Mouse (Mus musculus) thymus, adult 2 months (tissue): ENCODE results near the gene Dhcr24. TPM values are rescaled to one million over a fixed set of nuclear protein-coding genes. Genes with fewer than 3 reads are reported as not detected.

ENCODE experiments used
- DNase-seq: peaks from one replicate; pipeline ENCODE4 v3.0.0; 2021
- H3K27ac ChIP-seq: fragments of 200-500 bp; 2 replicates; pipeline ENCODE4 v1.5.1; 2012; ENCODE audit warnings: low read length, control low read depth; ENCODE audit not compliant: control insufficient read depth, insufficient read depth
- H3K27me3 ChIP-seq: fragments of 200-500 bp; 2 replicates; pipeline ENCODE4 v1.6.1; 2012; ENCODE audit warnings: mild to moderate bottlenecking, low read length, moderate library complexity, mixed read lengths; ENCODE audit not compliant: control insufficient read depth, insufficient read depth
- H3K36me3 ChIP-seq: fragments of 200-500 bp; 2 replicates; pipeline ENCODE4 v1.6.1; 2012; ENCODE audit warnings: mild to moderate bottlenecking, low read length, moderate library complexity; ENCODE audit not compliant: control insufficient read depth, insufficient read depth
- H3K4me1 ChIP-seq: fragments of 200-500 bp; replicated peaks from 2 replicates; pipeline ENCODE4 v1.6.1; 2012; ENCODE audit warnings: low read length; ENCODE audit not compliant: control insufficient read depth, insufficient read depth
- H3K4me3 ChIP-seq: fragments of 200-500 bp; 2 replicates; pipeline ENCODE4 v1.5.1; 2012; ENCODE audit warnings: mild to moderate bottlenecking, low read length, control low read depth, moderate library complexity; ENCODE audit not compliant: control insufficient read depth, insufficient read depth
- CTCF ChIP-seq: fragments of 200-500 bp; IDR thresholded peaks from 2 replicates; pipeline ENCODE4 v1.5.1; 2012; ENCODE audit warnings: mild to moderate bottlenecking, control low read depth, low read length, moderate library complexity, borderline replicate concordance; ENCODE audit not compliant: control insufficient read depth, poor library complexity, insufficient read depth; ENCODE audit errors: extremely low read depth
- POLR2A ChIP-seq: fragments of 200-500 bp; IDR thresholded peaks from 2 replicates; pipeline ENCODE4 v1.6.1; 2012; ENCODE audit warnings: mild to moderate bottlenecking, low read length, control low read depth, moderate library complexity; ENCODE audit not compliant: control insufficient read depth, poor library complexity, insufficient read depth; ENCODE audit errors: extremely low read depth
- WGBS: fragments of 180-500 bp; shearing (Covaris S2); methylation state at CpG from one replicate; pipeline ENCODE4 v1.1.7; 2018; 5-methylcytosine and 5-hydroxymethylcytosine counted together
- polyA plus RNA-seq: library from polyadenylated mRNA; depleted of rRNA; stranded (reverse); fragments of >200 nt; gene quantifications from 2 replicates; pipeline ENCODE4 v1.2.3, GENCODE M21; 2012; rRNA removed

Gene Dhcr24
- 80.0 and 106 TPM in 2 replicates for polyA plus RNA-seq

DNA sequence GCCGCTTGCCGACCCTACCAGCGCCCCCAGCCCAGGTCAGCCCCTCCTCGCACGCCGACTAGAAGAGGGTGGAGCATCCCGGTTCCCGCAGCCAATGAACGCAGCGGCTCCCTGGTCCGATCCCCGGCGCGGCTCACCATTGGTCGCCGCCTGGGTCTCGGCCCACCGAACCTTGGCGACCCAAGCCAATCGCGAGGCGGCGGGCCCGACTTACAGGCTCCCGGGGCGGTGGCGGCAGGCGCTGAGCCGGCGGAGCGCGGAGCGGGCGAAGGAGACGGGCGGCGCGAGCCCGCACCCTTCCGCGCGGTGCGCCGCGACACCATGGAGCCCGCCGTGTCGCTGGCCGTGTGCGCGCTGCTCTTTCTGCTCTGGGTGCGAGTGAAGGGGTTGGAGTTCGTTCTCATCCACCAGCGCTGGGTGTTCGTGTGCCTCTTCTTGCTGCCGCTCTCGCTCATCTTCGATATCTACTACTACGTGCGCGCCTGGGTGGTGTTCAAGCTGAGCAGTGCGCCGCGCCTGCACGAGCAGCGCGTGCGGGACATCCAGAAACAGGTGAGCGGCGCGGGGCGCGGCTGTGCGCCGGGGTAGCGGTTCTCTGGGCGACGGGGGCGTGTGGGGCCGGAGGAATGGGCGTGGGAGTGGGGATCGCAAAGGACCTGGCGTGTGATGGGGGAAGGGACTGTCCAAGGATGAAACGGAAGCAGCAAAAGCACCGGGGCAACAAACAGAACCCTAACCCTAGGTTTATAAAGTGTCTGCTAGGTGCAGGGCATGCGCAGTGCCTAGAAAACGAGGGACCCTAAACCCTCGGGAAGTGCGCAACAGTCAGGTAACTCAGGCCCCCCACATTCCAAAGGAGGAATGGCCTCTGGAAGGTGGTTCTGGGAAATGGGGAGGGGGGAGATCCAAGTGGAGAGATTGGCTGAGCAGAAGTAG lies at the start of gene Dhcr24:
Gene Dhcr24 (plus strand): TSS at position 193 of the 936 bp plus-strand sequence.
- TF ChIP-seq CTCF (0 out of 2 replicates have a peak, but pooled peaks have one; percentile 19), POLR2A (peak; percentile 84)
- H3K36me3 ChIP-seq = peaks cover 10% of the 10 kb centered on the region
- WGBS = under 1% methylated on average over 89 of the region's 89 CpGs
- DNase-seq = peak; percentile 92
- peak within 1 kb of the TSS; percentile 37 for H3K27ac ChIP-seq
- no peaks in the 10 kb centered on the region for H3K27me3 ChIP-seq
- H3K4me1 ChIP-seq = peaks cover 26% of the 10 kb centered on the region
- peak within 1 kb of the TSS; percentile 91 for H3K4me3 ChIP-seq

GRCm38 (mm10) chr4:106514606-106515005 lies 46.2 kb upstream of the Dhcr24 start:
- no peak for DNase-seq
- TF ChIP-seq POLR2A = no peak
- no peak for TF ChIP-seq CTCF
- Histone ChIP-seq H3K27me3 (no peaks in the 10 kb centered on the region), H3K27ac (no peak overlapping the region), H3K4me3 (no peak overlapping the region), H3K4me1 (no peaks in the 10 kb centered on the region), H3K36me3 (no peaks in the 10 kb centered on the region)
- 86% methylated on average over 6 of the region's 6 CpGs for WGBS

DNA sequence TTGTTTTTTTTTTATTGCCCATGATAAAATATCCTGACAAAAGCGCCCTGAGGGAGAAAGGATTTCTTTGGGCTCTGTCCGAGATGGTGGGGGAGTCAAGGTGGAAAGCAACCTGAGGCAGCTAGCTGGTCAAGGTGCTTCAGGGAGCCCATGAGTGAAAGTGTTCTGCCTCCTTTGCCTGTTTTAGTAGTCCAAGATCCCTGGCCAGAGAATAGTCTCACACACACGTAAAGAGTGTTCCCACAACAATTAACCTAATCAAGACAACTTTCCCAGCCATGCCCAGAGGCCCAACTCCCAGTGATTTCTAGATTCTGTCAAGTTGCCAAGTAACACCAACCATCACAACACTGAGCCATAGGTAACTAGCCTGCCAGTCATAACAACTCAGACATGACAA lies 38.3 kb upstream of the Dhcr24 start:
- Histone ChIP-seq H3K4me3 (no peak overlapping the region), H3K36me3 (no peaks in the 10 kb centered on the region), H3K4me1 (no peaks in the 10 kb centered on the region; the same call in 1 of the 2 replicates), H3K27me3 (no peaks in the 10 kb centered on the region), H3K27ac (no peak overlapping the region)
- DNase-seq = no peak
- TF ChIP-seq CTCF = no peak
- WGBS = 91% methylated on average over 3 of the region's 3 CpGs

DNA sequence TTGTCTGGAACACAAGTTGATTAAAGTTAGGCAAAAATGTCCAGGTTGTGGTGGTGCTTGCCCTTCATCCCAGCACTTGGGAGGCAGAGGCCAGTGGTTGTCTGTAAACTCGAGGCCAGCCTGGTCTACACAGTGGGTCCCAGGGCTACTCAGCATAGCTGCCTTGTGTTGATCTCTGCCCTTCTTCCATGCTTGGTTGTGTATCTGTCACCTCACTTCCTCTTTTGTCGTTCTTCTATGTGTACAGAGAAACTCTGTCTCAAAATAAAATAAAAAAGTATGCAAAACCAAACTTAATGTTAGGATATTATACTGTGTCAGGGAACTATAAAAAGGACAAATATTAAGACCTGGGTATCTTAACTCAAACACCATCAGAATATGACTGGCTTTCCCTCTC lies 36.7 kb upstream of the Dhcr24 start:
- Histone ChIP-seq H3K27ac (no peak overlapping the region), H3K36me3 (no peaks in the 10 kb centered on the region), H3K4me1 (peaks cover 3% of the 10 kb centered on the region), H3K4me3 (no peak overlapping the region), H3K27me3 (no peaks in the 10 kb centered on the region)
- 17% methylated on average over 2 of the region's 2 CpGs for WGBS
- no peak for DNase-seq
- TF ChIP-seq CTCF = no peak
- TF ChIP-seq POLR2A = no peak

DNA sequence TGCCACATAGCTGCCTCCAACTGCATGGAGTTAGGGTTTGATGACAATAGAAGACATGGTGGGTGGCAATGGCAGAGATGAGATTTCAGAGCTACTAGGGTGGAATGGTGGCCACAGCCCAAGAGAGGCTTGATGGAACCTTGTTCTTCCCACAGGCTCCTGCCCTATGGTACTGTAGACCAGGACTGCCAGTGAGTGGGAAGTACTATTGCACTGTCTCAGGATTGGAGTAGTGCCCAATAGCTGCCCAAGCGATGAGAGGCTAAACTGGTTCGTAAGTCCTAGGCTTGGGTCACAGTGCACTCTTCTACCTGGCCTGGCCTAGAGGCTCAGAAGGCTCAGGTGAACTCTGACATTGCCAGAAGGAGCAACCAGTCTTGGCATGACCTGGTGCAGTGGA lies 35.8 kb upstream of the Dhcr24 start:
- H3K27ac ChIP-seq = no peak overlapping the region
- H3K4me1 ChIP-seq = peaks cover 5% of the 10 kb centered on the region
- 98% methylated on average over 2 of the region's 2 CpGs for WGBS
- no peaks in the 10 kb centered on the region for H3K36me3 ChIP-seq
- DNase-seq = no peak
- TF ChIP-seq CTCF (no peak), POLR2A (no peak)
- H3K4me3 ChIP-seq = no peak overlapping the region
- H3K27me3 ChIP-seq = no peaks in the 10 kb centered on the region

GRCm38 (mm10) chr4:106527856-106528547 lies 32.8 kb upstream of the Dhcr24 start:
- DNase-seq = peak; percentile 23
- 87% methylated on average over 7 of the region's 7 CpGs for WGBS

More at GRCm38 (mm10) chr4:106527856-106528547, 32.8 kb upstream of the Dhcr24 start:
- no peak for TF ChIP-seq POLR2A
- no peak for TF ChIP-seq CTCF
- Histone ChIP-seq H3K36me3 (no peaks in the 10 kb centered on the region), H3K4me1 (peaks cover 15% of the 10 kb centered on the region), H3K27ac (no peak overlapping the region), H3K4me3 (no peak overlapping the region), H3K27me3 (no peaks in the 10 kb centered on the region)
